Mouse (Mus musculus): ENCODE measurements around the gene Mob4. TPM values are rescaled to one million over a fixed set of nuclear protein-coding genes. Genes with fewer than 3 reads are reported as not detected.

Mob4 gene
- polyA plus RNA-seq, 1 experiment, result 16.0 TPM

DNA sequence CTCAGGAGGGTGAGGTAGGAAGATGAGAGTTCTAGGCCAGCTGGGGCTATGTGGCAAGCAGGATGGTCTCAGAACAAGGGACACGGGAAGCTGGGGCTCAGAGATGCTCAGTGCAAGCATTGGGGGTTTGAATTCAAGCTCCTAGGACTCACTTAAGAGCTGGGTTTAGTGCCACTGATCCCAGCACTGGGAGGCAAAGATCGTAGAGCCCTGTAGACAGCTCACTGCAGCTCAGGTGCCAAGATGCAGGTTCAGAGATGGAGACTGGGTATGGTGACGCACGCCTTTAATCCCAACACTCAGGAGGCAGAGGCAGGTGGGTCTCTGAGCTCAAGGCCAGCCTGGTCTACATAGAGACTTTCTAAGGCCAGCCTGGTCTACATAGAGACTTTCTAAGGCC, 26.3 kb downstream of the Mob4 start:
- Histone ChIP-seq H3K4me3 (ENCODE audit: insufficient read depth, low read depth, low read length) (no peak overlapping the region), H3K36me3 (ENCODE audit: control insufficient read depth, insufficient read depth, low read length) (no peaks in the 10 kb centered on the region; the same call in none of the 2 replicates), H3K4me1 (ENCODE audit: control insufficient read depth, insufficient read depth, low read length) (no peaks in the 10 kb centered on the region), H3K27me3 (replicated peaks; ENCODE audit: control insufficient read depth, insufficient read depth, low read length) (no peaks in the 10 kb centered on the region), H3K27ac (ENCODE audit: insufficient read depth, low read depth, low read length) (no peak overlapping the region)
- 96% methylated on average over 4 of the region's 4 CpGs for WGBS
- DNase-seq, result no peak
- no peak for TF ChIP-seq CTCF (conservative IDR thresholded peaks at IDR 0.05; ENCODE audit: insufficient read depth, insufficient read length, low read depth, low read length)
- no peak for TF ChIP-seq POLR2A (IDR thresholded peaks at IDR 0.05; ENCODE audit: low read depth, low read length)

DNA sequence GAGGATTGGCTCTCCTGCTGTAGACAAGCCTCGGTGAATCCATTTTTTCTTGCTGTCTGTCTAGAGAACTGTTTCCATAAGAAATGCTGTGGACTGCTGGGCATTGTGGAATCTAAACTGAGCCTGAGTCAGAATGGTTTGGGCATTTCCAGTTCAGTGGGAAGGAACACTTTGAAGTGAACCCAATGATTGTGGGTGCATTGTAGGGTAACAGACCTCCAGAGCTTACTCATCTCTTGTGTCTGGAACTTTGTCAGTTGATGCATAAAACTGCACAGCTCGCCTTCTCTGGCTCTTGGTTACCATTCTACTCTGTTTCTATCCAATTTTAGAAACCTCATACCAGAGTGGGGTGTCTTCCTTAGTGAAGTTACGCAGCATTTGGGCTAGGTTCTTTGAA, 27.2 kb downstream of the Mob4 start:
- TF ChIP-seq POLR2A (IDR thresholded peaks at IDR 0.05; ENCODE audit: low read depth, low read length), result no peak
- TF ChIP-seq CTCF (conservative IDR thresholded peaks at IDR 0.05; ENCODE audit: insufficient read depth, insufficient read length, low read depth, low read length), result no peak
- no peaks in the 10 kb centered on the region for H3K27me3 ChIP-seq (replicated peaks; ENCODE audit: control insufficient read depth, insufficient read depth, low read length)
- H3K36me3 ChIP-seq (ENCODE audit: control insufficient read depth, insufficient read depth, low read length), result no peaks in the 10 kb centered on the region; the same call in none of the 2 replicates
- 92% methylated on average over 3 of the region's 3 CpGs for whole genome bisulfite sequencing
- H3K4me3 ChIP-seq (ENCODE audit: insufficient read depth, low read depth, low read length), result no peak overlapping the region
- no peak overlapping the region for H3K27ac ChIP-seq (ENCODE audit: insufficient read depth, low read depth, low read length)
- no peak for DNase-seq
- H3K4me1 ChIP-seq (ENCODE audit: control insufficient read depth, insufficient read depth, low read length), result no peaks in the 10 kb centered on the region

DNA sequence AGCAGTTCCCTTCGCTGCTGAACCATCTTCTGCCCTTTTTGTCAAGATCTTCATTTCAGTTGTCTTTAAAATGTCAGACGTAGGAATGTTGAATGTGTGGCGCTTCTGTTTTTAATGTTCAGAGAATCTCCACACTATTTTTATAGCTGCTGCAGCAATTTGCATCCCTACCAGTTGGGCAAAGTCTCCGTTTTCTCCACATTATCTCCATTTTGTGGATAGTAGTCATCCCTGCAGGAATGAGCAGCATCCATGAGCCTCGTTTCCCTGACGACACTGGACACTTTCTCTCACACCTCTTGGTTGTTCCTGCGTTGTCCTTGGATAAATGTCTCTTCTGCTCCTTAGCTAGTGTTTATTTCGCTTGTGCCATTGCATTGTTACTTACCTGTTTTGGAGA, 27.8 kb downstream of the Mob4 start:
- TF ChIP-seq POLR2A (IDR thresholded peaks at IDR 0.05; ENCODE audit: low read depth, low read length) (no peak), CTCF (conservative IDR thresholded peaks at IDR 0.05; ENCODE audit: insufficient read depth, insufficient read length, low read depth, low read length) (no peak)

DNA sequence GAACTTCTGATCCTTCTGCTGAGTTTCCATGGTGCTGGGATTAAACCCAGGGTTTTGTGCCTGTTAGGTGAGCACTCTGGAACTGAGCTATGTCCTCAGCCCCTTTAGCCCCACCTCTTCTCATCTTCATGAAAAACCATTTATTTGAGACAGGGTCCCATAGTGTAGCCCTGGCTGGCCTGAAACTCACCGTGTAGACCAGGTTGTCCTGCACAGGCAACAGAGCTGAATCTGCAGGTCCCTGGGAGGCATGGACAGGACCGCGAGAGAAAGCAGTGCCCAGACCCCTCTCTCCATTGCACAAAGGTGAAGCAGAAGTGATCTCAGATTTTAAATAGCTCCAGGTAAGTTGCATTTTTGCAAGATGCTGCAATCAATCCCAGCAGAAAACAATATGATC, 29.2 kb downstream of the Mob4 start:
- no peak for DNase-seq
- H3K36me3 ChIP-seq (ENCODE audit: control insufficient read depth, insufficient read depth, low read length), result no peaks in the 10 kb centered on the region; the same call in 1 of the 2 replicates
- no peaks in the 10 kb centered on the region for H3K27me3 ChIP-seq (replicated peaks; ENCODE audit: control insufficient read depth, insufficient read depth, low read length)
- H3K27ac ChIP-seq (ENCODE audit: insufficient read depth, low read depth, low read length), result no peak overlapping the region
- WGBS, result 94% methylated on average over 3 of the region's 3 CpGs
- TF ChIP-seq POLR2A (IDR thresholded peaks at IDR 0.05; ENCODE audit: low read depth, low read length), result no peak
- TF ChIP-seq CTCF (conservative IDR thresholded peaks at IDR 0.05; ENCODE audit: insufficient read depth, insufficient read length, low read depth, low read length), result no peak
- no peaks in the 10 kb centered on the region for H3K4me1 ChIP-seq (ENCODE audit: control insufficient read depth, insufficient read depth, low read length)
- H3K4me3 ChIP-seq (ENCODE audit: insufficient read depth, low read depth, low read length), result no peak overlapping the region

More for the DNA sequence above, 27.8 kb downstream of the Mob4 start:
- 92% methylated on average over 8 of the region's 8 CpGs for WGBS
- no peak overlapping the region for H3K4me3 ChIP-seq (ENCODE audit: insufficient read depth, low read depth, low read length)
- H3K27me3 ChIP-seq (replicated peaks; ENCODE audit: control insufficient read depth, insufficient read depth, low read length), result no peaks in the 10 kb centered on the region
- no peak overlapping the region for H3K27ac ChIP-seq (ENCODE audit: insufficient read depth, low read depth, low read length)
- H3K4me1 ChIP-seq (ENCODE audit: control insufficient read depth, insufficient read depth, low read length), result no peaks in the 10 kb centered on the region
- DNase-seq, result no peak
- no peaks in the 10 kb centered on the region; the same call in none of the 2 replicates for H3K36me3 ChIP-seq (ENCODE audit: control insufficient read depth, insufficient read depth, low read length)

DNA sequence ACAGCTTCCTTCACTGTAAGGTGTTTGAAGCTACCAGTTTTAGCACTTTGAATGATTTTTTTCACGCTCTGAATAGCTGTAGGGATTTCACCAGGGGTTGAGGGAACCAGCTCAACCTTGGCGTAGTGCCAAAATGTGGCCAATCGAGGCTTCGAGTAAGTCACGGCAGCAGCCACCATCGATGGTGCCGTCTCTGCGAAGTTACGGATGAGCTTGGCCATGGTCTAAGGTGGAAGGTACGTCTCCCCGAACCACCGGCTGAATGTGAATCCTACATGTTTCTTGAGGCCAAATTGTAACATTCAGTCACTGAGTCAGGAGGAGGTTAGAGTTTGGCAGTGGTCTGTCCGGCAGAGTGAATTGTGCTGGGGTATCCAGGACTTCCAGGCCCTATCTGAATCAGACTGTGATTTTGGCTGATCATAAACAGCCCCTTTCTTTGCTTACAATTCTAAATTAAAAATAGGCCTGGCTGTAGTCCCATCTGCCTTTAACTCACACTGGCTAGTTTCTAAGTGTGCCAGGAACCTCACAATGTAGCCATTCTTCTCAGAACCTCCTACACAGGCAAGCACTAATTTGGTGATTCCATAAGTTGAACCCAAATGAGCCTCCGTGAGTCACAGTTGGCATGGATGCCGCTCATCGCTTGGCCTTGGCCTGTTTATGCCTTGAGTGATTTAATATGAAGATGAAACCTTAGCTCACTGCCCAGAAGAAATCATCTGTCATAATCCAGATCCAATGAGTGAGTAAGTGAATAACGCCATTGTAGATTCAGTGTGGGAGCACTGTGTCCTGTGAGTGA, 30.0 kb downstream of the Mob4 start:
- no peaks in the 10 kb centered on the region for H3K4me1 ChIP-seq (ENCODE audit: control insufficient read depth, insufficient read depth, low read length)
- TF ChIP-seq POLR2A (IDR thresholded peaks at IDR 0.05; ENCODE audit: low read depth, low read length), result no peak
- TF ChIP-seq CTCF (conservative IDR thresholded peaks at IDR 0.05; ENCODE audit: insufficient read depth, insufficient read length, low read depth, low read length), result no peak
- no peaks in the 10 kb centered on the region; the same call in 1 of the 2 replicates for H3K36me3 ChIP-seq (ENCODE audit: control insufficient read depth, insufficient read depth, low read length)
- DNase-seq, result no peak
- H3K27ac ChIP-seq (ENCODE audit: insufficient read depth, low read depth, low read length), result no peak overlapping the region
- H3K4me3 ChIP-seq (ENCODE audit: insufficient read depth, low read depth, low read length), result no peak overlapping the region
- WGBS, result 86% methylated on average over 17 of the region's 17 CpGs
- no peaks in the 10 kb centered on the region for H3K27me3 ChIP-seq (replicated peaks; ENCODE audit: control insufficient read depth, insufficient read depth, low read length)

DNA sequence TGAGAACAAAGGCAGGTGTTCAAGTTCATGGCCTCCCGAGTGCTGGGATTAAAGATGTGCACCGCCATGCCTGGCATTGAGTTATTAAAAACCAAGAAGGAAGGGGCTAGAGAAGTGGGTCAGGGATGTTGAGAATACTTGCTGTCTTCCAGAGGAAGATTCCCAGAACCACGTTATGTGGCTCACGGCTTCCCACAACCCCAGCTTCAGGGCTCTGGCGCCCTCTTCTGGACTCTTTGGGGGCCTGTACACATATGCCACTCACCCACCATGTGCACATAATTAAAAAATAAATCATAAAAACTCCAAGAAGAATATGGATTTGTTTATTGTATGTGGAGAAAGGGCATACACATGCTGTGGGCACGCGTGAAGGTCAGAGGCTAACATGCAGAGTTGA, 30.9 kb downstream of the Mob4 start:
- DNase-seq, result peak; percentile 9
- H3K4me1 ChIP-seq (ENCODE audit: control insufficient read depth, insufficient read depth, low read length), result no peaks in the 10 kb centered on the region
- no peaks in the 10 kb centered on the region for H3K27me3 ChIP-seq (replicated peaks; ENCODE audit: control insufficient read depth, insufficient read depth, low read length)
- no peak overlapping the region for H3K27ac ChIP-seq (ENCODE audit: insufficient read depth, low read depth, low read length)
- no peak for TF ChIP-seq POLR2A (IDR thresholded peaks at IDR 0.05; ENCODE audit: low read depth, low read length)
- TF ChIP-seq CTCF (conservative IDR thresholded peaks at IDR 0.05; ENCODE audit: insufficient read depth, insufficient read length, low read depth, low read length), result peak; percentile 61
- no peaks in the 10 kb centered on the region for H3K36me3 ChIP-seq (ENCODE audit: control insufficient read depth, insufficient read depth, low read length)
- 71% methylated on average over 7 of the region's 7 CpGs for WGBS
- H3K4me3 ChIP-seq (ENCODE audit: insufficient read depth, low read depth, low read length), result no peak overlapping the region

DNA sequence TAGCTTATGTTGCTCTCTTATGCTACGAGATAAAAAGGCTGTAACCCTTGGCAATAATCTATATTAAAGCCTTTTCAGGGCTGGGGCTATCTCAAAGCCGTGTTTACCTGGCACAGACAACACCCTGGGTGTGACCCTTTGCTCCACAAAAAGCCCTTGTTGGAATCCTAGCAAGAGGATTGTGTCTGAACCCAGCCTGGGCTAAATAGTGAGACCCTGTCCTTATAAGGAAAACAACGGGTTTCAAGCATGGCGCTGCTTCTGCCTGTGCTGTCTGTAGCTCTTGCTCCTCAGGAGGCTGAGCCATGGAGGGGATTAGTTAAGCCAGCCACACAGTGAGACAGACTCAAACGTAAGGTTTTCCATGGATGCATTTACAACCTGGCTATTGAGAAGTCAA, 31.8 kb downstream of the Mob4 start:
- no peak overlapping the region for H3K27ac ChIP-seq (ENCODE audit: insufficient read depth, low read depth, low read length)
- WGBS, result 78% methylated on average over 5 of the region's 5 CpGs
- no peak overlapping the region for H3K4me3 ChIP-seq (ENCODE audit: insufficient read depth, low read depth, low read length)
- DNase-seq, result no peak
- H3K36me3 ChIP-seq (ENCODE audit: control insufficient read depth, insufficient read depth, low read length), result no peaks in the 10 kb centered on the region
- H3K27me3 ChIP-seq (replicated peaks; ENCODE audit: control insufficient read depth, insufficient read depth, low read length), result no peaks in the 10 kb centered on the region
- TF ChIP-seq POLR2A (IDR thresholded peaks at IDR 0.05; ENCODE audit: low read depth, low read length) (no peak), CTCF (conservative IDR thresholded peaks at IDR 0.05; ENCODE audit: insufficient read depth, insufficient read length, low read depth, low read length) (no peak)
- H3K4me1 ChIP-seq (ENCODE audit: control insufficient read depth, insufficient read depth, low read length), result no peaks in the 10 kb centered on the region

Measured in kidney, adult 2 months (tissue).